Mouse (Mus musculus): ENCODE measurements around the gene Copg1.

Copg1 gene

DNA sequence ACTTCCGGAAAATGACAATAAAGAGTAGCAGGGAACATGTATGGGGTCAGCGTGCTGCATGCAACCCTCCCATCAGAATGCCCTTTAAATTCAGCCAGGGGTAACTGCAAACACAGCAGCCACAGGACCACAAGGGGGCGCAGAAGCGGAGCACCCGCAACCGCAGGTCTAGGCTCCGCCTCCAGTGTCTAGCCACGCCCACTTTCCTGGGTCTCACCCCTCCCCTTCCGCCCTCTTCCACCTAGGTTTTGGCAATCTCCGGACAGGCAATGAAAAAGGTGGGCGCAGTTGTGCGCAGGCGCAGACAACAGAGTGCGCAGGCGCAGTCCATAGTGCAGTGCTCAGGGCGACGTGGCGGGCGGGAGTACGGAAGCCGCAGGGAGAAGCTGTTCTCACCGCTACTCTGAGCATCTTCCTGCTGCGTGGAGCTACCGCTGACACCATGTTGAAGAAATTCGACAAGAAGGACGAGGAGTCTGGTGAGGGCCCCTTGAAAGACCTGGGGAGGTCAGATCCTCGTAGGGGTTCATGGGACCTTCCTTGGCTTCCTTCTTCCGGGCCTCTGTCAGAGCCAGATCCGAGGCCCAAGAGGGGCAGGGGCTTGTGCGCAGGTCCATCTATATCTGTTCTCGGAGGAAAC, at the start of gene Copg1:
TSS of gene Copg1 (plus strand) at position 221 of the 640 bp plus-strand sequence.
- peak; percentile 100 for DNase-seq (ENCODE audit: low spot score)

DNA sequence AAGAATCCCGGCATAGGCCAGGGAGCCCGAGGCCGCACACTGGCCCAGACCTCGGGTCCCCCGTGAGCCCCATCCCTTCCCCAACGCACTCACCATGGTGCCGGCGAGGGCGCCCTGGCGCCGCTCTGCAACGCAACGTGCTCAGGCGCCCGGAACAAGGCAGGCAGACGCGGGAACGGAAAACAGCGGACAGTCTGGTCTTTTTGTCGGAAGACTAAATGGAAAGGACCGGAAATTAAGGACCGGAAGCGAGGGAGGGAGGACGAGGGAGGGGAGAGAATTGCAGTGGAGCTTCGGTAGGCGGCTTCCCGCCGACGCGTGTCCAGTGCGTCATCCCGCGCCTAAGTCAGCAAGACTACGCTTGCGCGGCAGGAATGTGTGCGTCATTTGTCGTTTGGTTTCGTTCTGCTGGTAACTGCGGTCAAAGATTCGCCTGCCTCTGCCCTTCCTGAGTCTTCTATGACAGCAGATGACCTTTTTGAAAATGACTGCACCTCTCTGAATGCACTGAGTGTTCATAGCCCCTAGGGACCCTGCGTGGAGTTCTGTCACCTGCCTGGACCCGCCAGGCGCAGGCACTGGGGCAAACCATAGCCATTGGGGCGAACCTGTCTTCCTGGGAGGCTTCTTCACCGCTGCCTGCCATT, 48.9 kb upstream of the Copg1 start, which contains the start of gene Isy1:
TSS of gene Isy1 (minus strand) at position 248 of the 647 bp plus-strand sequence.
- DNase-seq (ENCODE audit: low spot score): peak; percentile 94

DNA sequence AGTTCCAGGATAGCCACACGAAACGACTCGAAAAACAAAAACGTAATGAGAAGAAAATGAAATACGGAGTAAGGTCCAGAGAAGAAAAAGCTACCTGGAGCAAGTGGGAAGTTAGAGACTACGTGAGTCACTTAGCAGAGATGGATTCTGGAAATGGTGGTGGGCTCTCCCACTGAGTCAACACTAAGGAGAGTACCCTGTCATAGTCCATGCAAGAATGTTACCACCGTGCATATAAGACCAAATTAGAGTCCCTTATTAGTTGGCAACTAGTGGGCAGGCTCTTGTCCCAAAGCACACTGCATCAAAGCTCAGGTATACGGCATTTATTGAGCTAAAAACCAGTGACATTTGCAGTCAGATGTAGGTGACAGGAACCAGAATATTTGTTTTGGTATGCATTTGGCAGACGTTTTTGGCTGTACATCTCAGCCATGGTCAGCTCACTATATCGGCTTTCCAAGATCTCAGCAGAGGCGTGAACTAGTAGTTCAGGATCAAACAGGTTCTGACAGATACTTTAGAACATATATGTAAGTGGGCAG, 47.7 kb upstream of the Copg1 start:
- no peak for DNase-seq (ENCODE audit: low spot score)

DNA sequence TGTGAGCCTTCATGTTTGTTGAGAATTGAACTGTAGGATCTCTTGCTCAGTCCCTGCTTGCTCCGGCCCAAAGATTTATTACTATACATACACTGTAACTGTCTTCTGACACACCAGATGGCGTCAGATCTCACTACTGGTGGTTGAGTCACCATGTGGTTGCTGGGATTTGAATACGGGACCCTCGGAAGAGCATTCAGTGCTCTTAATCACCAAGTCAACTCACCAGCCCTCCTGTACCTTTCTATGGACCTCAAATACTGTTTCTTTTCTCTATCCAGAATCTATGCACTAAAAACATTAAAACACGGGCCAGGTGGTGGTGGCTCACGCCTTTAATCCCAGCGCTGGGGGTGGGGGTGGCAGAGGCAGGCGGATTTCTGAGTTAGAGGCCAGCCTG, 46.0 kb upstream of the Copg1 start:
- DNase-seq (ENCODE audit: low spot score): no peak

DNA sequence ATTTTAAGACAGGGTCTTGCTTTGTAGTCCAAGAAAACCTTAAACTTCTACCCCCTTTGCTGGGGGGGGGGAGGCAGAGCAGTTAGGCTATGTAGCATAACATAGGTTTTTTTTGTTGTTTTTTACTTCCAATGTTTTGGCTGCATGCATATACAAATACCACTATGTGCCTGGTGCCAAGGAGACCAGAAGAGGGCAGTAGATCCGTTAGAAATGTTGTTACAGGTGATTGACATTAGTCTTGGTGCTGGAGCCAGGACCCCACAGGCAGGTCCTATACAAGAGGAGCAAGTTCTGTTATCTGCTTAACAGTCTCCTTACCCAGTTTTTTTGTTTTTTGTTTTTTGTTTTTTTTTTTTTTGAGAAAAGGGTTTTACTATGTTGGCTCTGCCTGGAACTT, 45.4 kb upstream of the Copg1 start:
- DNase-seq (ENCODE audit: low spot score): no peak

DNA sequence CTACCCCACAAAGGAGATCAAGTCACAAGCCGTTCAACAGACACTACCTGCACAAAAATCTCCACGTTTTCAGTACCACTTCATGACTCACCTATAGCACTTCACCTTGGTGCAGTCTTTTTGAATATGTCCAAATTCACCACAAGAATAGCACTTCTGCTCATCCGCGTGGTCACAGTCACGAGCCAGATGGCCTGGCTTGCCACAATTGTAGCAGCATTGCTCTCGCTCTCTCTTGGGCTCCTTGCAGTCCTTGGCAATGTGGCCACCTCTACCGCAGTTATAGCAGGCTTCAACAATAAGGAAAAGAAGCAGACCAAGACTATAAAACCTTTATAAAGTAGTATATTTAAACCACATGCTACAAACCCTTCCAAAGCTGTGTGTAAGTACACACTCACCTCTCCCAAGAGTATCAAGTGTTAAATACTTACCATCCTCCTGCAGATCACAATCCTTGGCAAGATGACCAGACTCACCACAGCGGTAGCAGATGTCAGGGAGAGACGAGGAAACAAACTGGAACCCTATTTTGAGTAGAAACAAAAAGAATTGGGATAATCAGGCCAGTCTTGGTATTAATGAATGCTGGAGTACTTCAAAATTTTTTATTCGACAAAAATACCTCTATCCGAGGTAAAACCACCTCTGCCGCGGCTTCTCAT, 42.5 kb upstream of the Copg1 start:
- no peak for DNase-seq (ENCODE audit: low spot score)

DNA sequence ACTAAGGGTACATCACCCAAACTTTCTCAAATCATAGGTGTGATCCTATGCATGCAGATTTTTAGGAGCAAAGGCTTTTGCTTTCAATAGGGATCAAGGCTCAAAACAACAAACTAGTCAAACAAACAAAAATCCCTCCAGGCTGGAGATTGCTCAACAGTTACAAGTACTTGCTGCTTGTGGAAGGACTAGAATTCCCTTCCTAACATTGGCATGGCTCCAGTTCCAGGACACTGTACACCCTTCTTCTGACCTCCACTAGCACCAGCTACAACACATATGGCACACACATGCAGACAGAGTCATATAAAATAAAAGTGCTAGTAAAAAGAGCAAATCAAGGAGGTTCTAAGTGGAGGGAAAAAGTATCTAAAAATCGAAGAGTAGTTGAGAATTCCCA, 40.8 kb upstream of the Copg1 start:
- DNase-seq (ENCODE audit: low spot score): no peak

DNA sequence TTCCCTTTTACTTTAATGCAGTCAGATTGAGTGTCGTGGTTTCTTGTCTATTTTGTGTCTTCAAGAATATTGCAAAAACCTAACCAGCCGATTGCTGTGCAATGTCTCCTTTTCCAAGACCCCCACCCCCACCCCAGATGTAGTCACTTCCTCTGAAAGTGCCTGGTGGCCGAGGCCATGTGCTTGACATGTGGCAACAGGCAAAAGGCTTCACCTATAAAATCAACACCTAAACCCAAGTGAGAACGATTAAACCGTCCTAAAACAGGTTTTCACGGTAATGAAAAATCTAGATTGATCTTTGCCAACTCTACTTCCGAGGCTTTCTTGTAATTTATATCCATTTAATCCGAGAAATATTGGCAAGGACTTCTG, 37.8 kb upstream of the Copg1 start:
- no peak for DNase-seq (ENCODE audit: low spot score)

DNA sequence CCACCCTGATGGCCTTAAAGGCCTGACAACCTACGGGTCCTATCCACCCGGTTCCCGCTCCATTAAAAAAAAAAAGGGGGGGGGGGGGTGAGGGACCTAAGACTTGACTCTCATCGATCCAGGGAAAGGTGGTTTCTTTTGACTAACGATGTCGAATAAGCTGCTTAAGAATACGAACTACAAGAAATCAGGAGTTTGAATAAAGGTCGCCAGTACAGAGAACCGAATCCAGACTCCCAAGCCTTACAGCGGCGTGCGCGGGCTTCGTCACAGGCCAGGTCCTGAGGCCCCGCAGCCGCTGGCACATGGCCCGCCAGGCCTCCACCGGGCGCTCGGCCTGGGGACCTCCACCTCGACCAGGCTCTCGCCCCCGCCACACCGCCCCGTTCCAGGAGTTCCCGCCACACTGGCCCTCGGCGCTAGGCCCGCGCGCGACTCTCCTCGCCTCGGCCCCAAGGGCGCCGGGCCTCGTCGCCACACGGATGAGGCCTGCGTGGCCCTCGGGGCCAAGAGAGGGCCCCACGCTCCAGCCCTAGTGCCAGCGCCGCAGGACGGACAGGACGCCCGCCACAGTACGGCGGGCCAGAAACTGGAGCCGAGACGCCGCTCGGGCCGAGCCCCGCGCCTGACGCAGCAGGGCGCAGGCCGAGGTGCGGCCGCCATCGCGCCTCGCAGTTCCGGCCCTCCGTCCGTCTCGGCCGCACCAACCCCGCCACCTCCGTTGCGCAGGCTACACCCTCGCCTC, 37.3 kb upstream of the Copg1 start:
- DNase-seq (ENCODE audit: low spot score): no peak

DNA sequence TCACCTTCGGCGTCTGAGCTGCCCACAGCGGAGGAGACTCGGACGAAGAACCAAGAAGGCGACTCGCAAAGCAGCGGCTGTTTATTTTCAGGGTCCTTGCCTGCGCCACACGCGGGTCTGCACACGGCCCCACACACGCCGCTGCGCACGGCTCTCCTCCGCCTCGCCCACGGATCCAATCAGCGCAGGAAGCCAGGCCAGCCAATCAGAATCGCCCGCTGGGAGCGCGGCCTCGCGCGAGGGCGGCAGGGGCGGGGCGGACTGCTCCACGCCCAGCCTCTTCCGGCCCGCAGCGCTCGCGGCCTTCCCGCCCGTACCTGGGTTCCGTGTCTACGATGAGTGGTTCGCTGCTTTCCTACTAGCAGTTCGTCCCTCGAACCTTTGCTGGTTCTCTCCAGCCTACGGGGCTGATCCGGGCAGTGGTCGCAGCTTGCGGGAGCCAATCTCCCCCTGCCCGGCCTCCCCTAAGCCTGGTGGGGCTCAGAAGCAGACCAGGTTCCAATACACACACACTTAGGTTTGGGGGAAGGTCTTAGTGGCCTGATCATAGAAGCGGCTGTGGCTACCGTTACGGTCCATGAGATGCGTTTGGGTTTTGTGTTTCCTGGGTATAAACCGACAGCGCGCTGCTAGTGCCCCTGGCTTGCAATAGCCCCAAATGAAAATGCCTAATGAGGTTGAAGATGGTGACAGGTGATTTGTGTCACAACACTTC, 36.6 kb upstream of the Copg1 start, which contains the start of gene Cnbp:
TSS of gene Cnbp (minus strand) at position 207 of the 715 bp plus-strand sequence.
- DNase-seq (ENCODE audit: low spot score): peak; percentile 92

DNA sequence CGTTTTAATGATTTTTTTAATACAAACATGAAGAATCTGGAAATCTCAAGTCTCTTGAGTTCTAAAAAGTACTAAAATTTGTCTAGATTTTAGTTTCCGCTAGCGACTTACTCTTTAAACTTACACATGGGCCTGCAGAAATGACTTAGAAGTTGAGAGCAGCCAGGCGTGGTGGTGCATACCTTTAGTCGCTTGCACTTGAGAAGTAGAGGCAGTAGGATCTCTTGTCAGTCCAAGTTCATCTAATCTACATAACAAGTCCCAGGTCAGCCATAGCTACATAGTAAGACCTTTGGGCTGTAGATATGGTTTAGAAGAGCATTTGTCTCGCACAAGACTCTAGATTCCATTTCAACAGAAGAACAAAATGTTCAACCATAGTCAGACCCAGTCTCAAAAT, 35.7 kb upstream of the Copg1 start:
- DNase-seq (ENCODE audit: low spot score): no peak

DNA sequence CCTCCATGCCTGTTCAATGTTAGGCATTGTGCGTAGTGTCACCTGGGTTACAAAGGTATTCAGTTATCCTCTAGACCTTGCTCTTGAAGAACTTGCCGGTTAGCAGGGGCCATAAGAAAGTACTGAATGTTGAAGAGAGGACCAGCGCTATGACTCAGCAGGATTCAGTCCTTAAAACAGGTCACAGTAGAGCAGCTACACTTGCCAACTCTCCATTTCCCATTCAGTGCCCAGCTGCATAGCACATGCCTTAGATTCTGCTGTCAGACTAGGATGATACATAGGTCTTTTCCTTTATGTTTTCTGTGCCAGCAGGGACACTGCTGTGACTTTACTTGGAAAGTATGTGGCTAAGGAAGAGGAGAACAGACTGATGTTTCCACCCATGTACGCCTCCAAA, 34.2 kb upstream of the Copg1 start:
- DNase-seq (ENCODE audit: low spot score): no peak

DNA sequence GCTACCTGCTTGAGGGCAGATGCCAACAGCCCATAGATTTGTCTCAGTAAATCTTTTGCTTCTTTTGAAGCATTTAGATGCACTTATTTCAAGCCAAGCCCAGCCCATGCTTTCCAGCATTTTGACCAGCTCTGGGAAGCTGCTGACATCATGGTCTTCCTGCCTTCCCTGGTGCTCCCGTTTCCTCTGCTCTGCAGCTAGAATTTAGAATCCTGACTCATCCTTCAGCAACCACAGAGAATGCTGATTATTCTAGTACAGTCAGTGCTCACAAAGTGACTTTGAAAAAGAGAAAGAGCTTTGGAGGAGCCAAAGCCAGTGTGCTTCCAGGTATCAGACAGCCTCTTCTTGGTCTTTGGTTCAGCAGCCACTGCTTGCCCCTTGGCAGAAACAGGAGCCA, 30.5 kb upstream of the Copg1 start:
- DNase-seq (ENCODE audit: low spot score): no peak

DNA sequence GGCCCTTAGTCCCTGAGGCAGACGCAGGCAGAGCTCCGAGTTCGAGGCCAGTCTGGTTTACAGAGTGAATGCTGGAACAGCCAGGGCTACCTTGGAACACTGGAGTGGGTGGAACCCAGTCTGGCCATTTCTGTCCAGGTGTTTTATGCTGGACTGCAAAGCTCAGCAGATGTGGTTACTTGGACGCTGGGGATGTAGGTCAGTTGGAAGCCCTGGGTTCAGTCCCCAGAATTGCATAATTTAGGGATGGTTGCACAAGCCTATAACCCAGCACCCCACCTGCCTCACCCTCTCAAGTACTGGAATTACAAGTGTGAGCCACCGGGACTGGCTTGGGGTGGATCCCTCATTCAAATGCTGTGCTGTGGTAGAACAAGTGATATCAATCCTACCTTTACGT, 21.4 kb upstream of the Copg1 start:
- no peak for DNase-seq (ENCODE audit: low spot score)

DNA sequence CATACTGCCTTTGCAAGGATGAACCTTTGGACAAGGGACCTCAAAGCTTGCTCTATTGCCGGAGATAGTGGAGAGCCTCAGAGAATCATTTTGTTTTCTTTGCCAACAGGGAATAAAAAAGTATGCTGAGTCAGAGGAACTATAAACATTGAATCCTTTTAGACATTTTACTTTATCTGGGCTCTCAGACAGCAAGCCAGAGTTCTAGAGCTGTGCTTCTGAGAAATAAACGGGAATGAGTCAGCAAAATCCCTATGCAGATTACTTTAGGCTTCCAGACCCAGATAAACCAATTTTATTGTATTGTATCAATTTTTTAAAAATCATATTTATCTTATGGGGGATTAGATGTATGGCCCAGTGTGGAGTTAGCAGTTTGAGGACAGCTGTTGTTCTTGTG, 20.4 kb upstream of the Copg1 start:
- no peak for DNase-seq (ENCODE audit: low spot score)

DNA sequence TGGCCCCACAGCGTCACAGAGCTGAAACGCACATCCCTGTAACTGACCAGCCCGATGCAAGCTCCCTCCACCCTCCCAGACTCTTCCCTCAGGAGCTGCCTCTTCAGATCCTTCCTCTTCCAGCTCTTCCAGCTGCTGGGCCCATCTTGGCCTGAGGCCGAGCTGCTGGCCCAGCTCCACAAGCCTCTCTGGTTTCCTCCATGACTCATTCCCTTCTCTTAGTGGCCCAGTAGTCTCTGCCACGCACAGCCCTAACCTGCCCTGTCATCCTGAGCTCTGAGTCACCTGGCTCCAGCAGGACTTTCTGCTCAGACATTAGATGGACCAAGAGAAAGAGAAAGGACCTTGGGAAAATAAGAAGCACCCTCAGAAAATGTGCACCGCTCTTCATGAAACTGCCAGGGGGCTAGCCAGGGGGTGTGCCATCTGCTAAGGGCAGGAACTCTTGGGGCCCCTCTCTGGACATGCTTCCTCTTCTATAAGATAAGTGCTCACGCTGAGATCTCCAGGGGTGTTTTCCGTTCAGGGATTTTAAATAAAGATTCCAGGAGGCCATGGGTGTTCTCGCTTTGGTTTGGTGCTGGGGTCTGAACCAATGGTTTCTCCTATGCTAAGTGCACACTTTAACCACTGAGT, 18.6 kb upstream of the Copg1 start:
- DNase-seq (ENCODE audit: low spot score): no peak

DNA sequence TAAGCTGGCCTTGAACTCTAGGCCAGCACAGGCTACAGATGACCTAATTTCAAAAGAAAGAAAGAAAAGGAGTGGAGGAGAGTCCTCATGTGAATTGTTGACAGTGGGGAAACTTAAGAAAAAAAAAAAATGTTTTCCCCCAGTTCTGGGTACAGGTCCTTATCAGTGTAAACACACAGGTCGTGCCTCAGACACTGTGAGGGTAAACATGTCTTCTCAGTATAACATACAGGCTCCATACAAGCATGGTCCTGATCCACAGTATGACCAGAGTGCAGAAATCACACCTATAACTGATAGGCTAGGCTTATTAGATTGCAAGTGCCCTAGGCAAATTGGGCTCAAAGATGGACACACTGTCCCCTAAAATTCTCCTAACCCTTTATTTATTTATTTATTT, 17.2 kb upstream of the Copg1 start:
- DNase-seq (ENCODE audit: low spot score): no peak

DNA sequence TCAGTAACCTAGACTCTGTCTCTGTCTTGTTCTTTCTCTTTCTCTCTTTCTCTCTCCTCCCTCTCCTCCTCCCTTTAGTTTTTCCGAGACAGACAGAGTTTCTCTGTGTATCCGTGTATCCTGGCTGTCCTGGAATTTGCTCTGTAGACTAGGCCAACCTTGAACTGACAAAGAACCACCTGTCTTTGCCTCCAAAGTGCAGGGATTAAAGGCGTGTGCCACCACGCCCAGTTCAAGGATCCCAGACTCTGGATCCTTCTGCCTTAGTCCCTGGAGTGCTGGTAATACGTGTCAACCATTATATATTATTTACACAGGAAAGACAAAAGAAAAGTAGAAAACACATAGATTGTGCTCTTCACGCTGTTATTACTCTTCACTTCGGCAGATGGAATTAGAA, 16.4 kb upstream of the Copg1 start:
- no peak for DNase-seq (ENCODE audit: low spot score)

DNA sequence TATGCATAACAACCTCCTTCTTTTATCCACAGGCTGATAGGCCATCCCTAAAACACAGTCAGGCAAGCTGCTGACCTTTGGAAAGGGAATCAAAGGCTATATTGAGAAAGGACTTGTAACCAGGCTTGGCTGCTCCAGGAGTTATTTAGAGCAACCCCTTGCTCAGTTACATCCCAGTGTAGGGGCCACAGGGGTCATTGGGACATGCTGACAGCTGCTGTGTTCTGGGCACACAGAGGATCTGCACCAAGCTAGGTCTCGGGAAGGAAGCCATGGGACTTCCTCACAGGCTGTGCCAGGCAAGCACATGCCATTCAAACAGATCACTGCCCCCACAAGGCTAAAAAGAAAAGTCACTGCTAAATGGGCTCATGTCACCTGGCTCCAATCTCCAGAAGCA, 14.5 kb upstream of the Copg1 start:
- no peak for DNase-seq (ENCODE audit: low spot score)

DNA sequence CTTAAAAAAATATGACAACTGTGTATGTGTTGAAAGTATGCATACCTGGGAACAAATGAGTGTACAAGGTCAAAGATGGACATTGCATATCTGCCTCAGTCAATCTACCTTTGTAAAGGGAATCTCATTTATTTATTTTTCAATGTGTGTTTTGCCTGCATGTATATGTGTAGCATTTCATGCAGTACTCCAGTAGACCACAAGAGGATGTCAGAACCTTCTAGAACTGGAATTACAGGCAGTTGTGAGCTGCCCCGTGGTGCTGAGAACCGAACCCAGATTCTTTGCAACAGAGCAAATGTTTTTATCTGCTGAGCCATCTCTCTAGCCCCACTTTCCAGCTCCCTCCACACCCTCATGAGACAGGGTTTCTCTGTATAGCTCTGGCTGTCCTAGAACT, 13.7 kb upstream of the Copg1 start:
- DNase-seq (ENCODE audit: low spot score): no peak

DNA sequence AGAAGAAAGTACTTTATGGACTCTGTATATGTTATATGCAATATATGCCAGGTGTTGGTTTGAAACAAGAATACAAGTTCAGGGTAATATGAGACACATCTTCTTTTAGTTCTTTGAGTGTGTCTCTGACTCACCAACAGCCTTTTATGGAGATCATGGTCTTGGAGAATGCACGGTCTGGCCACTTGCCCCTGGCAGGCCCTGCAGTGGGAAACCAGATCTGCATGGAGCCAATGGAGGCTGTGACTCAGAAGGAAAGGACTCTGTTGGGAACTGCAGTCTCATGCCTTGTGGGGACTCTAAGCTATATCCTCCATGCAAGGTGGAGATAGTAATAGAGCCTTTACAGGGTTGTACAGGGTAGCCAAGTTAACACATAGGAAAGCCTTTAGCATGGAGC, 12.5 kb upstream of the Copg1 start:
- DNase-seq (ENCODE audit: low spot score): no peak

Measured in left cerebral cortex, adult 11 months (tissue).